Comparison of ENCODE assay signal across 26 mouse cellular contexts in the genomic region with DNA sequence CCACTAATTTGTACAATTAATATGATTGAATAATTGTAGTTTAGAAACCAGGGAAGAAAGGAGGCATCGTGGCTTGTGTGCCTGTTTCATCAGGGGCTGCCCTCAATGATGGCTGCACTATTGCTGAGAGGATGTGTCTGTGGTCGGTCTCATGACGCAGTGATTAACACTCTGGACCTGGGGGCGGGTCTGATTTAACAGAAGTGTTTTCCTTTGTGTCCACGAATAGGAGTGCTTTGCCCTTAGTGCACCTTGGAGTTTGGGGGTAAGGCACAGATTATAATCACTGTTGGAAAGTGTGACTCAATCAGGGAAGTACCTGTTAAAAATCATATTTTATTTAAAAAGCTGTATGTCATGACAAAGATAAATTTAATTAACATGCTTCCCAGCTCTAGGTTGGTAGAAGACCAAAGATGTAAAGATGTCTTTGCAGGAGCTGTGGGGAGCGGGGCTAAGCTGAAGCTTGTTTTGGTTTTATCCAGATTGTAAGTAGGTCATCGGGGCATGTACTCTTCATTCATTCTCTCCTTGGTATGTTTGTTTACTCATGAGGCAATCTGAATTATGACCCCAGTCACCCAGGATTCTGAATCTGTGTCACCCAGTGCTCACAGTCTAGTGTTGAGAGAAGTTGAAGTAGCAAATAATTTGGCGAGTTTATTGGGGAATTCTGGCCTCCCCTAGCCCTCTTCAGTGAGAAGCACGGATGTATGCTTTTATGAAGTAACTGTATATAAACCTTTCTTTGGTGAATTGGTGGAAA.
A peak's percentile ranks its signal among the peaks of the same experiment; 100 is the strongest.
DNase-seq lines count a peak whose midpoint lies in the region; ATAC-seq and TF ChIP-seq lines count a peak whose summit lies in the region.
"Had no signal": no experiment of that assay in that cellular context is flagged by ENCODE, and none has a peak within 500 bp of the region (broad histone marks: within the 10 kb centered on the region; RNA-seq: fewer than 3 reads in every experiment).

No protein-coding gene starts in this region.

- no peak for TF ChIP-seq CTCF in intestine, postnatal 0 days (IDR thresholded peaks at IDR 0.05; ENCODE audit: low read depth)

- H3K36me3 ChIP-seq in intestine, postnatal 0 days (ENCODE audit: control insufficient read depth, insufficient read depth): no peaks in the 10 kb centered on the region
- H3K36me3 ChIP-seq: liver, embryonic 13.5 days; lung, embryonic 15.5 days had no signal

- H3K27me3 ChIP-seq in intestine, postnatal 0 days (replicated peaks; ENCODE audit: control insufficient read depth, insufficient read depth, low read length): no peaks in the 10 kb centered on the region
- H3K27me3 ChIP-seq: hindbrain, embryonic 13.5 days; liver, embryonic 13.5 days; lung, embryonic 15.5 days; megakaryocyte, embryonic 14.5 days; midbrain, embryonic 12.5 days had no signal

- no peak overlapping the region for H3K4me3 ChIP-seq in intestine, postnatal 0 days (ENCODE audit: low read depth, low read length)
- H3K4me3 ChIP-seq: erythroblast, embryonic 14.5 days; gastrocnemius, adult 2 months; hindbrain, embryonic 13.5 days; liver, embryonic 13.5 days; lung, embryonic 15.5 days; megakaryocyte, embryonic 14.5 days; midbrain, embryonic 12.5 days had no signal

- H3K27ac ChIP-seq in intestine, postnatal 0 days (ENCODE audit: low read depth, low read length): no peak overlapping the region
- H3K27ac ChIP-seq: hindbrain, embryonic 13.5 days; liver, embryonic 13.5 days; lung, embryonic 15.5 days; midbrain, embryonic 12.5 days had no signal

- H3K4me2 ChIP-seq in intestine, postnatal 0 days (replicated peaks; ENCODE audit: low read depth): no peak overlapping the region
- H3K4me2 ChIP-seq: heart, embryonic 11.5 days; hindbrain, embryonic 13.5 days; liver, embryonic 13.5 days; lung, embryonic 15.5 days; midbrain, embryonic 12.5 days had no signal

- no peak overlapping the region for H3K9ac ChIP-seq in intestine, postnatal 0 days (ENCODE audit: low read depth, low read length)
- H3K9ac ChIP-seq: hindbrain, embryonic 13.5 days; liver, embryonic 13.5 days; lung, embryonic 15.5 days; midbrain, embryonic 12.5 days had no signal

- WGBS in intestine, postnatal 0 days: 48% methylated on average over 9 of the region's 9 CpGs

- peak; percentile 28 for DNase-seq in adrenal gland, adult 2 months
- DNase-seq in adrenal gland, postnatal 25 days: no peak
- DNase-seq in CD4-positive helper T cell, adult 2 months (ENCODE audit: low read depth, low spot score): peak; percentile 11
- no peak for DNase-seq in layer of hippocampus, adult 8-10 months (ENCODE audit: low spot score in 2 of 2)
- no peak for DNase-seq in thymus, postnatal 14 days
- DNase-seq: adrenal gland, adult 8-10 months; gastrocnemius, adult 2 months; gastrocnemius, postnatal 36 days; heart, adult 18-20 months; heart, postnatal 4 days; kidney, adult 9 months; kidney, postnatal 10 days; layer of hippocampus, adult 9-11 months; liver, embryonic 13.5 days; lung, postnatal 36 days; thymus, postnatal 25 days had no signal

- H3K9me3 ChIP-seq in intestine, postnatal 0 days (ENCODE audit: control insufficient read depth): no peaks in the 10 kb centered on the region
- H3K9me3 ChIP-seq: hindbrain, embryonic 13.5 days; liver, embryonic 13.5 days; lung, embryonic 15.5 days; megakaryocyte, embryonic 14.5 days; midbrain, embryonic 12.5 days had no signal

- 0 out of 2 replicates have a peak, but pooled peaks have one; percentile 24 for ATAC-seq in common myeloid progenitor, adult 5-6 weeks (replicated peaks; ENCODE audit: low read depth, poor library complexity, severe bottlenecking)
- peak; percentile 72 for ATAC-seq in intestine, postnatal 0 days
- ATAC-seq in cerebellum, adult (ENCODE audit: insufficient number of reproducible peaks, low FRiP score, low TSS enrichment): no peak
- ATAC-seq: forebrain, embryonic 16.5 days had no signal

- H3K4me1 ChIP-seq in intestine, postnatal 0 days (replicated peaks; ENCODE audit: control insufficient read depth, insufficient read depth, low read length): no peaks in the 10 kb centered on the region

Comparison
In these comparisons a context has a peak if more than half of its experiments do, and no peak if none do; other contexts are left out.
1. DNase-seq: peak in adrenal gland, adult 2 months (single experiment) and CD4-positive helper T cell, adult 2 months (single experiment); none in adrenal gland, postnatal 25 days (single experiment), layer of hippocampus, adult 8-10 months (0 of 2) and thymus, postnatal 14 days (single experiment).